Mouse (Mus musculus): ENCODE measurements around the gene Kctd19.
A peak's percentile ranks its signal among the peaks of the same experiment; 100 is the strongest.

Gene Kctd19

GRCm38 (mm10) chr8:105422006-105422405 is 8.7 kb upstream of the Kctd19 start:
- DNase-seq (ENCODE audit: low read depth): no peak

- no peak for DNase-seq (ENCODE audit: low read depth)
Observed at GRCm38 (mm10) chr8:105419800-105420199, 6.5 kb upstream of the Kctd19 start.

- DNase-seq (ENCODE audit: low read depth): no peak
Observed at GRCm38 (mm10) chr8:105418992-105419391, 5.7 kb upstream of the Kctd19 start.

- DNase-seq (ENCODE audit: low read depth): no peak
Observed at GRCm38 (mm10) chr8:105409947-105410346, 3.4 kb downstream of the Kctd19 start.

GRCm38 (mm10) chr8:105408331-105408730 is 5.0 kb downstream of the Kctd19 start:
- no peak for DNase-seq (ENCODE audit: low read depth)

- DNase-seq (ENCODE audit: low read depth): no peak
Observed at GRCm38 (mm10) chr8:105406416-105406815, 6.9 kb downstream of the Kctd19 start.

- DNase-seq (ENCODE audit: low read depth): no peak
Observed at GRCm38 (mm10) chr8:105404496-105404895, 8.8 kb downstream of the Kctd19 start.

- DNase-seq (ENCODE audit: low read depth): no peak
Observed at GRCm38 (mm10) chr8:105403467-105403866, 9.8 kb downstream of the Kctd19 start.

- DNase-seq (ENCODE audit: low read depth): no peak
Observed at GRCm38 (mm10) chr8:105400016-105400415, 13.3 kb downstream of the Kctd19 start.

- DNase-seq (ENCODE audit: low read depth): peak; percentile 31
Observed at GRCm38 (mm10) chr8:105397747-105398146, 15.6 kb downstream of the Kctd19 start.

- no peak for DNase-seq (ENCODE audit: low read depth)
Observed at GRCm38 (mm10) chr8:105393915-105394314, 19.4 kb downstream of the Kctd19 start.

- DNase-seq (ENCODE audit: low read depth): no peak
Observed at GRCm38 (mm10) chr8:105393089-105393787, 20.1 kb downstream of the Kctd19 start.

GRCm38 (mm10) chr8:105389096-105389495 is 24.2 kb downstream of the Kctd19 start:
- no peak for DNase-seq (ENCODE audit: low read depth)

GRCm38 (mm10) chr8:105387151-105387550 is 26.2 kb downstream of the Kctd19 start:
- no peak for DNase-seq (ENCODE audit: low read depth)

- no peak for DNase-seq (ENCODE audit: low read depth)
Observed at GRCm38 (mm10) chr8:105384070-105384469, 29.2 kb downstream of the Kctd19 start.

GRCm38 (mm10) chr8:105380308-105380707 is 33.0 kb downstream of the Kctd19 start:
- DNase-seq (ENCODE audit: low read depth): no peak

GRCm38 (mm10) chr8:105378673-105379072 is 34.6 kb downstream of the Kctd19 start:
- no peak for DNase-seq (ENCODE audit: low read depth)

GRCm38 (mm10) chr8:105374513-105374966 is 38.8 kb downstream of the Kctd19 start:
- DNase-seq (ENCODE audit: low read depth): peak; percentile 18

GRCm38 (mm10) chr8:105373032-105373431 is 40.3 kb downstream of the Kctd19 start, which contains the start of gene Plekhg4:
TSS of gene Plekhg4 (plus strand) at chr8:105373274.
- no peak for DNase-seq (ENCODE audit: low read depth)

GRCm38 (mm10) chr8:105372473-105372872 is 40.8 kb downstream of the Kctd19 start:
- DNase-seq (ENCODE audit: low read depth): no peak

- peak; percentile 23 for DNase-seq (ENCODE audit: low read depth)
Observed at GRCm38 (mm10) chr8:105367107-105367506, 46.2 kb downstream of the Kctd19 start.

- no peak for DNase-seq (ENCODE audit: low read depth)
Observed at GRCm38 (mm10) chr8:105361751-105362702, 51.3 kb downstream of the Kctd19 start.

GRCm38 (mm10) chr8:105359646-105360045 is 53.7 kb downstream of the Kctd19 start:
- DNase-seq (ENCODE audit: low read depth): no peak

Data from naive thymus-derived CD4-positive, alpha-beta T cell, adult 2 months (primary cell).